Mouse (Mus musculus) liver, postnatal 0 days (tissue): ENCODE data around the gene Skint8.

Experiments
- CTCF ChIP-seq: sonication (generic); IDR thresholded peaks from 2 replicates; pipeline ENCODE4 v1.5.1; 2016; ENCODE audit warnings: antibody characterized with exemption, low read depth
- EP300 ChIP-seq: IDR thresholded peaks from 2 replicates; pipeline ENCODE4 v1.6.1; 2016; ENCODE audit warnings: antibody characterized with exemption, low read depth, mild to moderate bottlenecking

GRCm38 (mm10) chr4:111898566-111898965, 20.6 kb upstream of the Skint8 start:
- TF ChIP-seq CTCF (no peak), EP300 (no peak)
